Mouse (Mus musculus): ENCODE data around the gene Rtel1.

DNA sequence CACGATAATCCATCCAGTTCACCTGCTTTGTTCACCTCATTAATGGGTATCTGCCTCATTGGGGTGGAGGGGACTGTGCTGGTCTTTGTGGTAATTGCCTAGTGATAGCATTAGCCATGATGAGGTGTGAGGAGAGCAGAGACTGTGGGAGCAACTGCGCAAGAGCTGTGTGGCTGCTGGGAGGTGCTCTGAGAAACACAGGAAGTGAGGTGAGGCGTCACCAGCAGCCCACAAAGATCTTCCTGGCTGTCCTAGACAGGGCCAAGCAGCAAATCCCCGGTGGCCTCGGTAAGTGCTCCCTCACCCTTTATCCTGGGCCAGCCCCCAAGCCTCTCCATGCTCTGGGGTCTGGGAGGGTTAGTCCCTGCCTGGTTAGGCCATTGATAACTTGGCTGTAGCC, 61.6 kb downstream of the Rtel1 start:
- TF ChIP-seq CTCF (IDR thresholded peaks at IDR 0.05; ENCODE audit: borderline replicate concordance, control insufficient read depth, extremely low read depth, insufficient read depth, low read length, poor library complexity), result no peak
- no peak for TF ChIP-seq POLR2A (IDR thresholded peaks at IDR 0.05; ENCODE audit: control insufficient read depth, extremely low read depth, insufficient read depth, low read length, poor library complexity)
